Mouse (Mus musculus) thymus, postnatal 10 days (tissue): ENCODE results near the gene Gzf1.

ENCODE experiments used
- DNase-seq, 2 experiments: peaks; one replicate each; pipeline ENCODE4 v3.0.0; 2021; ENCODE audit warnings: low spot score in 2 of 2

Gene Gzf1

DNA sequence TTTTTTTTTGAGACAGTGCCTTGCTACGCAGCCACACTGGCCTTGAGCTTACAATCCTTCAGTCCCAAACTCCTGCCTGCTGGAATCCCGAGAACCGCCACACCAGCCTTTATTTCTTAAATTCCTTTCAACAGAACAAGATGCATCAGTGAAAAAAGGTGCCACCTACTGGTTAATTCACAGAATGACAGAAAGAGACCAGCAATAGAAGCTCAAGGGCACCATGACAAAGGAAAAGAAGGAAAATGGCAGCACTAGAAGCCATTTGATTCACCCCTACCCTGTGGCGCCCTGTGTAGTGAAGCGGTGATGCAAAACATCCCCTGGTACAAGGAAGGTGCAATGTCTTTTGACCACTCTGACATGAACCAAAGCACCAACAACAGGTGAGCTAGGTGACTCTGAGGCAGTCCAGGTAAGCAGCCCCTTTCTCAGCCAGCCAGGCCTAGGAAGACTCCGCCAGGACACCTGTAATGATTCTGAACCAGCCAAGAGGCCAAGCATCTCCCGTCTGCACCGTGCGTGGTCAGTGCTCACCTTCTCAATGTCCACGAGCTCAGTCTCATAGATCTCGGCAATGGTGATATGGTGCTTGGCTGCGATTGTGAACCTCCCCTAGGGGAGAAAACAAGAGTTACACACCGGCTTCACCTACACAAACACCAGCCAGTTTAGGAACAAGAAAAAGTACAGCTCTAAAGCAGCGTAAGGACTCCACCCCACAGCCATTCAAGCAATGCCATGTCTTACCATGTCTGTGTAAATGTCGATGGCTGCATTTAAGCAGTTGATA lies 25.8 kb downstream of the Gzf1 start:
- no peak for DNase-seq

DNA sequence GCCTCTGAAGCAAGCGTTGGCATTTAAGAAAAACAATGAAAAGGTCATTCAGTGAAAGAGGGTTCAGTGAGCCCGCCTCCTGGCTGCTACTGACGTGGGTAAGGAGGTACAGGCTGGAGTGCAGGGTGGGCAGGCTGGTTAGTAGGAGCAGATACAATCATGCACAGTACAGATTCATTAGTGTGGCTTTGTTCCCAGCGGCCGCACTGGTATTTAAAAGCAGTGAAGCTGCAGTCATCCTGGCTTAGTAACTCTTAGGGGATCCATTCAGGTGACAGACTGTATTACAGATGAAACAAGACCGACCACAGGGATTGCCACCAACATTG lies 26.3 kb downstream of the Gzf1 start:
- no peak for DNase-seq

DNA sequence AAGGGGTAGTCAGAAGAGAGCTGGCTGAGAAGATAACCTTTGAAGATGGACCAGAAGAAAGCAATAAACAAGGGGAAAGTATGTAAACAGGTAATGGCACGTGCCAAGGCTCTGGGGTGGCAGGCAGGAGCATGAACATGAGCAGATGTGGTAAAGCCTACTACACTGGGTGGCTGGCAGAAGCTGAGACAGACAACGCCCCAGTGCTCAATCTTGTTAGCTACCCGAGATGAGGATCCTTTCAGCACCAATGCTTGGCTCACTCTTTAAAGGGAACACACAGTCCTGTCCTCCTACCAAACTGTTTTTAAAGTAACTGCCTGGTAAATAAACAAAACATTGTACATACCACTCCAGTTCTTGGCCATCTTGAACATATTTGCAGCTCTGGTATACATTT lies 31.5 kb downstream of the Gzf1 start:
- no peak for DNase-seq

DNA sequence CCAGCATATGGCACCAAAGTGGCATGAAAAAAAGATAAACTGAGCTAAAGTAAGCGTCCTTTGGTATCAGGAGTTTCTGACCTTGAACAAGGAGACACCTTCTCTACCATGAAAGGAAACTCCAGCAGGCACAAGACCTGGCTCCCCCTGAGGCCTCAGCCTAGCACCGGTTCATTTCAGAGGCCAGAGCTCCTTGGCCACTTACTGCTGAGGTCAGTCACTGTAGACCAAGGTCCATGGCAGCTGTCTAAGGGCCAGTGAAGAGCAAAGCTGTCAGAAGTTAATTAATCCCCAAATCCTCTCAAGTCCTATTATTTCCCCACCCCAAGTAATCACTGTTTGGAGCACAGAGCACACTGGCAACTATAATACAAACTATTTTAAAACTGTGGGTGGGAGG lies 36.2 kb downstream of the Gzf1 start:
- no peak for DNase-seq

DNA sequence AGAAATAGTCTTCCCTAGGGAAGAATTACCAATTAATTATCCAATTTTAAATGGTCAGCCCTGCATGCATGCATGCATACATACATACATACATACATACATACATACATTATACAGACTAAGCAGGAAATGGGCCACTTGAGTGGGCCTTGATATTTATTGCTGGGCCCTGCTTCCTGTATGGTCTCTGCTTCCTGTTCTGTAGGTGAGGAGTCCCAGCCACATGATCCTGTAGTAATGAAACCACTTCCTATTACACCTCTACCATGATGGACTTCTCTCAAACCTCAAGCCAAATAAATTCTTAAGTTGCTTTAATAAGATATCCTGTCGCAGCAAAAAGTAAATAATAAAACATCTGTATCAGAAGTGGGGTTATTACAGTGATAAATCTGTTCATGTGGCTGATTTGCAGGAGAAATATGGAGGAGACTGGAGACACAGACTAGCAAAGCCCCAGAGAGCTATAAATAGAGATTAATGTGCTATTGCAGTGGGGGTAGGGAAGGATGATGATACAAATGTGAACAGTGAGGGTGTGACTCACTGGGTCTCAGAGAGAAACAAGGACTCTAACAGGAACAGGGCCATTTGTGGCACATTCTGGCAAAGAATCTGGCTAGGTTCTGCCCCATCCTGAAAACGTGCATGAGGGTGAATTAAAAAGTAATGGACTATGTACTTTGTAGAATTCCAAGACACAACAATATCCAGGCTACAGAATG lies 38.6 kb downstream of the Gzf1 start:
- DNase-seq = no peak

DNA sequence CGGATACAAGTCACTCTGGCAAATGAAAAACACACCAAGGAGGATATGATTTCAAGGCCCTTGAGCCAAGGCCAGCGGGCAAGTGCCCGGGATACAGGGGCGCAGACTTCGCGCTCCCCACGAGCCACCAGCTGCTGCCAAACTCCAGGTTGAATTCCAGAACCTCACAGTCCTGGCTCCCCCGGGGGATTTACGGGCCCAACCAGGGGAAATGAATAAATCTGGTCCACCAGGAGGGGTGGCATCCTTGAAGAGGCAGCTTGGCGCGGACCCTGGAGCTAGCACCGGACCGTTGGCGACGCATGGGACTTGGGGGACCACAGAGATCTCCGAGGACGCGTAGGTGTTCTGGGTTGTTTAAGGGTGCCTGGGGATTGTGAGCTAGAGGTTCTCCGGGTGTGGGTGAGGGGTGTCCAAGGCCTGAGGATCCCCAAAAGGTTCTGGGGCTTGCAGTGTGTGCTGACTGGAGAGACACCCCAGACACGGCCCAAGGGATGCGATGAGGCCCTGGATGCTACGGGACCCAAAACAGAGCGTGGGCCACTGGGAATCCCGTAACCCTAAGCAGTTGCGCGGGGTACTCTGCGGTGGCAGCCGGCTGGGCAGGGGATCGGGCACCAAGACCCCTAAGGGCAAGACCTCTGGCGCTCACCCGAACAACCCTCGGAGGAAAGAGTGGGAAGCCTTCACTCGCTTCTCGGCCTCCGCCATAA lies 50.9 kb downstream of the Gzf1 start:
- no peak for DNase-seq

DNA sequence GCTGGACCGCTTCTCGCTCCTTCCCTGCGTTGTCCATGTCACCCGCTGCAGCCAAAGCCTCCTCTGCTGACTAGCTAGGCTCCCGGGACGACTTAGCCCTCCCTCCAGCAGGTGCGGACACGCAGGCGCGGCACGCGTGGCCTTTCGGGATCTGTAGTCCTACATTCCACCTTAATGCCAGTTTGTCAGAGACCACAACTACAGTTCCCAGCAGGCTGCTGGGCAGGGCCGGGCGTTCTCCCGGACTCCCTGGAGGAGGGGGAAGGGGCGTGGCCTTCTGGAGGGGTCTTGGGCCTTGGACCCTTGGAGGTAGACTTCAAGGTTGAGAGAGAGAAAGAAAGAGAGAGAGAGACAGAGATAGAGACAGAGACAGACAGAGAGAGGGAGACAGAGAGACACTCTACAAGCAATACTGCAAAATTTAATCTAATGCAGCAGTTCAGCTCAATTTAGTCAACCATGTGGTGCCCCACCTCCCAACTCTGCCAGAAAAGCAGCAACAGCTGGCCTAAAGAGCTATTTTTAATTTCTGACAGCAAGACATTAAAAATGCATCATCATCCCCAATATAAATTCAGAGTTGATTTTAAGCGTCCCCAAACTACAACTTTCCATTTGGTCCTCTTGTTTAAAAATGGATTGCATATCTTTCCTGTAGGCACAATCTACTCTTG lies 51.6 kb downstream of the Gzf1 start, which contains the start of gene Napb:
TSS of gene Napb (minus strand) at position 141 of the 674 bp plus-strand sequence.
- DNase-seq = peak; percentile 72 to 76
